Mouse (Mus musculus) heart, embryonic 14.5 days (tissue): ENCODE results near the gene Erich2. TPM values are rescaled to one million over a fixed set of nuclear protein-coding genes. Genes with fewer than 3 reads are reported as not detected.

Source experiments
- ATAC-seq: fragments of 200-750 bp; cut with Nextera tagmentation; 2 replicates; pipeline ENCODE4 v1.8.0; 2017; ENCODE audit warnings: low read depth, moderate TSS enrichment; ENCODE audit not compliant: insufficient number of reproducible peaks, insufficient read depth, low FRiP score
- H3K27ac ChIP-seq, 2 experiments: fragments of 200-500 bp in 1 of 2; fragments of 300-500 bp in 1 of 2; sonication (generic) in 1 of 2; replicated peaks in 1 of 2; 2 replicates each; pipeline ENCODE4 v1.5.1; 2012 to 2014; ENCODE audit warnings: low read depth in 2 of 2, low read length in 2 of 2, control low read depth in 1 of 2, mild to moderate bottlenecking in 1 of 2, mixed read lengths in 1 of 2; ENCODE audit not compliant: control insufficient read depth in 1 of 2, insufficient read depth in 1 of 2
- H3K27me3 ChIP-seq: fragments of 300-500 bp; sonication (generic); 2 replicates; pipeline ENCODE4 v1.6.1; 2014; ENCODE audit warnings: mild to moderate bottlenecking, low read length, control low read depth; ENCODE audit not compliant: control insufficient read depth, insufficient read depth
- H3K36me3 ChIP-seq: fragments of 300-500 bp; sonication (generic); 2 replicates; pipeline ENCODE4 v1.6.1; 2014; ENCODE audit warnings: mild to moderate bottlenecking, control low read depth, low read length, mixed read lengths; ENCODE audit not compliant: control insufficient read depth, insufficient read depth
- H3K4me1 ChIP-seq, 2 experiments: fragments of 200-500 bp in 1 of 2; fragments of 300-500 bp in 1 of 2; sonication (generic) in 1 of 2; 2 replicates each; pipeline ENCODE4 v1.6.1; 2012 to 2014; ENCODE audit warnings: low read length in 2 of 2, control low read depth in 1 of 2, mixed read lengths in 1 of 2; ENCODE audit not compliant: control insufficient read depth in 2 of 2, insufficient read depth in 2 of 2
- H3K4me2 ChIP-seq: fragments of 300-500 bp; sonication (generic); 2 replicates; pipeline ENCODE4 v1.6.1; 2014; ENCODE audit warnings: mild to moderate bottlenecking, low read length
- H3K4me3 ChIP-seq, 2 experiments: fragments of 200-500 bp in 1 of 2; fragments of 300-500 bp in 1 of 2; sonication (generic) in 1 of 2; 2 replicates each; pipeline ENCODE4 v1.5.1; 2012 to 2014; ENCODE audit warnings: low read length in 2 of 2, mild to moderate bottlenecking in 2 of 2, control low read depth in 1 of 2, low read depth in 1 of 2, moderate library complexity in 1 of 2; ENCODE audit not compliant: control insufficient read depth in 1 of 2, insufficient read depth in 1 of 2
- H3K9ac ChIP-seq: fragments of 300-500 bp; sonication (generic); 2 replicates; pipeline ENCODE4 v1.6.1; 2014; ENCODE audit warnings: mild to moderate bottlenecking, low read length
- H3K9me3 ChIP-seq: fragments of 300-500 bp; sonication (generic); 2 replicates; pipeline ENCODE4 v1.6.1; 2016; ENCODE audit warnings: low read length, control low read depth; ENCODE audit not compliant: control insufficient read depth
- WGBS: fragments of 180-500 bp; shearing (Covaris S2); extraction: QIAGEN DNeasy Blood & Tissue Kit; methylation state at CpG from one replicate; pipeline ENCODE4 v1.1.7; 2014; 5-methylcytosine and 5-hydroxymethylcytosine counted together
- polyA plus RNA-seq: library from polyadenylated mRNA; unstranded; fragments of >200 nt; fragmentation: Nextera tagmentation; extraction: Ambion mirVana; gene quantifications from 2 replicates; pipeline ENCODE4 v1.2.1, GENCODE M21; 2014

Erich2 gene
- polyA plus RNA-seq, 1 experiment from 2014 or later, result 1.0 TPM

DNA sequence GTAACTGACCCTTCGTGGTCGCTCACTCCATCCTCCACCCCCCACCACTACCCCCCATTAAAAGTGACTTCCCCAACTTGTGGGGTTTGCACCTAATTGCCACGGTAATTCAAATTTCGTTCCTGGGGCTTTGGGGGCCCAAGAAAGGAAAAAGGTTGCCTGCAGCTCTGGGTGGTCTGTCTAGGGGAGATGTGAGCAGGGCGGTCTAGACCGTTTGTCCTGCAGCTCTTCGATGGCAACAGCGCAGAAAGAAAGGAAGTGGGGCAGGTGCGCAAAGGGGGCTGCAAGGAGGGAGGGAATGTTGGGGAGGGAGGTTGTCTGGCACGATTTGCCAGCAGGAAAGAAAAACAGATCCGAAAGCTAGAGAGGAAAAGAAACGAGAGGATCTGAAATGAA lies 59.1 kb downstream of the Erich2 start:
- under 1% methylated on average over 12 of the region's 12 CpGs for WGBS
- no peak overlapping the region for H3K27ac ChIP-seq
- H3K27me3 ChIP-seq, result peaks cover 88% of the 10 kb centered on the region
- ATAC-seq, result no peak
- H3K9ac ChIP-seq, result peak overlapping the region; percentile 50; the same call in 1 of the 2 replicates
- H3K4me2 ChIP-seq, result peak overlapping the region; percentile 86
- no peaks in the 10 kb centered on the region for H3K9me3 ChIP-seq
- H3K4me1 ChIP-seq, result peaks cover 38 to 49% of the 10 kb centered on the region in 2 experiments
- no peaks in the 10 kb centered on the region for H3K36me3 ChIP-seq
- H3K4me3 ChIP-seq, result peak overlapping the region; percentile 42 to 48

DNA sequence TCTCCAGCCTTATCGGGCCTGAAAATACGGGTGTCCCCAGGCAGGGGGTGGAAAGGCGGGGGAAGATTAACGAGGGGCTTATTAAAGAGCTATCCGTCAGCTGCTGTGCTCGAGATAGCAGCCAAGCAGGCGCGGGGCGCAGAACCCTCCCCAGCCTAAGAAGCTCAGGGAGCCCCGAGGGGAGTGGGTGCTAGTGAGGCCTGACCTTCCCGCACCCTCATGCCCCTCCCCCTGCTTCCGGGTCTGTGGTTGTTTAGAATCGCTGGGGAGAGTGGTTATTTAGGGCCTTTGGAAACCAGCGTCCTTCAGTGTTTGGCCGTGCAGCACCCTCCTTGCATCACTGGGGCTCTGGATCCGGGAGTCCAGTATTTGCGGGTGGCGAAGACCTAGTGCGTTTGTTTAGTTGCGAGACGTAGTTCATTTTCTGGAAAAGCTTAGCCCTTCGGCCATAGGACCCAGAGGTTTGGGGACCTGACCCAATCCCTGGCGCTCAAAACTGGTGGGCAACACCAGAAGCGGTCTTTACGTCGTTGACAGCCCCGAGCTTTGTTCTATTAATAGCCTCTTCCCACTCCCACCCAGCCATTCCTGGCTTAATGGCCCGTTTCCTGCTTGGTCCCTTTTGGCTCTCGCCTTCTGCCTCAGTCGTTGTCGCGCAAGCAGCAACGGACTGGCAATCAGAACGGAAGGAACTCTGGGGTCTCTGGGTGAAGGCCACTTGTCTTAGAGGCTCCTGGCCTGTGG lies 59.8 kb downstream of the Erich2 start:
- Histone ChIP-seq H3K27ac (no peak overlapping the region), H3K9me3 (no peaks in the 10 kb centered on the region), H3K4me1 (peaks cover 34 to 43% of the 10 kb centered on the region in 2 experiments), H3K4me3 (peak overlapping the region; percentile 42 to 48), H3K4me2 (peak overlapping the region; percentile 86), H3K27me3 (peaks cover 88% of the 10 kb centered on the region), H3K36me3 (no peaks in the 10 kb centered on the region), H3K9ac (peak overlapping the region; percentile 50)
- ATAC-seq, result no peak
- WGBS, result under 1% methylated on average over 34 of the region's 34 CpGs

DNA sequence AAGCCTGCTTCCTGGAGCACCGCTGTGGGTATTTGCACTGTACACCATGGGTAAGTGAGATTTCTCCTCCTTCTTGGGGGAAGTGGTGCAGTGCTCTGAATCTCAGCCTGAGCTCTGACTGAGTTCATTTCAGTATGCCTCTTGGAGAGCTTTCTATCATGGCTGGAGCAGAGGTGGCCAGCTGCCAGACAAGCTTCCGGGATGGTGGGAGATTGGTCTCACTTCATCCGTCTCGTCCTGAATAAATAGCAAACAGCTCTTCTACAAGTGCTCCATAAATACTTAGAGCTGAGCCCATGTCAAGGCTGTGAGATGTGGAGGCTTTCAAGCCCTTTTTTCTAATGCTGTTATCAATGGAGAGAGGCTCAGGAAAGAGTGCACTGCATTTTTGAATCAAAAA lies 63.1 kb downstream of the Erich2 start:
- ATAC-seq, result no peak
- no peak overlapping the region for H3K9ac ChIP-seq
- H3K4me2 ChIP-seq, result no peak overlapping the region
- H3K36me3 ChIP-seq, result no peaks in the 10 kb centered on the region
- H3K27me3 ChIP-seq, result peaks cover 57% of the 10 kb centered on the region
- H3K4me3 ChIP-seq, result no peak overlapping the region
- H3K4me1 ChIP-seq, result peaks cover 20 to 23% of the 10 kb centered on the region in 2 experiments
- WGBS, result 39% methylated on average over 4 of the region's 4 CpGs
- H3K9me3 ChIP-seq, result no peaks in the 10 kb centered on the region
- no peak overlapping the region for H3K27ac ChIP-seq

DNA sequence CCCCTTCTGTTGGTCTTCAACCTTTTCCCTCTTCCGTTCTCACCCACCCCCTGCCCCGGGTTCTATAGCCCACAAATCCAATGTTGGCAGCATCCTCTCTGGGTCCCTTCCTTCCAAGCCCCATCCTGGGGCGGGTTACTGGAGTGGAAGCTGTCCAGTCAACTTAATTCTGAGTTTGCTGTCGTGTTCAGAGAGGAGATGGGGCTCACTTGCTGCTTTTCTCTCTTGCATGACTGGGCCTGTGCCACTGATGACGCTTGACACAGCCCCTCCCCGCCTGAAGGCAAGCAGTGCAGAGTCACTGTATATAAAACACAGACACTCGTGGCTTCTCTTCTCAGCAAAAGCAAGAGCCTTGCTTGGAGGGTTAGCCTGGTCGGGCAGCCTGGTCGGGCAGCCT lies 63.6 kb downstream of the Erich2 start:
- no peak overlapping the region for H3K9ac ChIP-seq
- H3K27me3 ChIP-seq, result peaks cover 51% of the 10 kb centered on the region
- H3K9me3 ChIP-seq, result no peaks in the 10 kb centered on the region
- no peak overlapping the region for H3K4me3 ChIP-seq
- H3K36me3 ChIP-seq, result no peaks in the 10 kb centered on the region
- H3K4me2 ChIP-seq, result no peak overlapping the region
- ATAC-seq, result no peak
- WGBS, result 51% methylated on average over 9 of the region's 9 CpGs
- no peak overlapping the region for H3K27ac ChIP-seq
- peaks cover 15 to 18% of the 10 kb centered on the region in 2 experiments for H3K4me1 ChIP-seq

DNA sequence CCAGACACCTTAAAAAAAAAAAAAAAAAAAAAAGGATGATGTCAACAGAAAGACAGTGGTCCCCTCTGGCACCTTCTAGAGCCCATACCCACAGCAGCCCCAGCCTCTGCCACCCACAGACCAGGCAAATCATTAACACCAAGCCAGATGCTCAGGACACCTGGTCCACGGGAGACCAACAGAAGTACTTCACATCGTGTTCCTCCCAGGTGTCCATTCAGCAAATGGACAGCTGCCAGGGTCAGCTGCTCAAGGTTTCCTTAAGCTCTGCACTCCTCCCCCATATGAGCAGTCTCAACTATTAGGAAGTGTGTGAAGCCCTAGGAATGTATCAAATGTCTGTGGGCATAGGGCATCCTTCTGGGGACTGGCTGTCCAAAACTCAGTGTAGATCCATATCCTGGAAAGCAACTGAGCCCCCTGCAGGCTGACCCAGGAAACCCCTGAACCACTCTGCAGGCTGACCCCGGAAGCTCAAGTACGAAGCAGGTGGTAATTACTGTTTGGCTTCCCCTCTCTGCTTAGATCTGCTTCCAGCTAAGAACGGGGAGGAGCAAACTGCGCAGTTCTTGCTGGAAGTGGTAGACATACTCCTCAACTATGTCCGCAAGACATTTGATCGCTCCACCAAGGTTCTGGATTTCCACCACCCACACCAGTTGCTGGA lies 65.1 kb downstream of the Erich2 start:
- H3K27me3 ChIP-seq, result peaks cover 40% of the 10 kb centered on the region
- ATAC-seq, result no peak

DNA sequence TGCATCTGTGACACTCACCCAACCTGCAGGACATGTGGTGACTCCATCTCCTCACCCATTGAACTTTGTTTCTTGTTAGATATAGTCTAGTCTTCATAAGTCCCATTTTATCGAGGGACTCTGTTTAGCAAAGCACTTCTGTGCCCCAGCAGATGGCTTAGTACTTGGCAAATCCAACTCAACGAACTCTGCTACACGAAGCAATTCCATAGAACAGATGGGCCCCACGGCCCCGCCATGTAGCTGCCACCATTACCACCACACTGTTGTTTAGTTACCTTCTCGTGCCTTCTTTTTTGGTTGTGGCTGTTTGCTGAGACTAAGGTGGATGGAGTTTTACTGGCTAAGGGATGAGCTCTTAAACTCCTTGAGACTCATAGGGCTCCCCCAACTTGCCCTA lies 79.6 kb downstream of the Erich2 start:
- Histone ChIP-seq H3K9me3 (no peaks in the 10 kb centered on the region), H3K27ac (no peak overlapping the region), H3K4me1 (no peaks in the 10 kb centered on the region), H3K9ac (no peak overlapping the region), H3K36me3 (no peaks in the 10 kb centered on the region), H3K27me3 (no peaks in the 10 kb centered on the region), H3K4me3 (no peak overlapping the region), H3K4me2 (no peak overlapping the region)
- no peak for ATAC-seq
- WGBS, result 83% methylated on average over 6 of the region's 6 CpGs

More for the DNA sequence above, 65.1 kb downstream of the Erich2 start:
- Histone ChIP-seq H3K9ac (no peak overlapping the region), H3K9me3 (no peaks in the 10 kb centered on the region), H3K36me3 (no peaks in the 10 kb centered on the region), H3K27ac (no peak overlapping the region), H3K4me1 (peaks cover 2 to 4% of the 10 kb centered on the region in 2 experiments; a peak in 3 of 4 replicates), H3K4me2 (no peak overlapping the region), H3K4me3 (no peak overlapping the region)
- 79% methylated on average over 8 of the region's 8 CpGs for WGBS
